Mouse (Mus musculus) CH12.LX (cell line): Measurements from ENCODE around the gene Optc. TPM values are rescaled to one million over a fixed set of nuclear protein-coding genes. Genes with fewer than 3 reads are reported as not detected.

Source experiments
- DNase-seq: peaks from one replicate; pipeline ENCODE4 v3.0.0-alpha.2; 2013; ENCODE audit errors: extremely low read depth
- H3K27ac ChIP-seq: 2 replicates; pipeline ENCODE4 v1.5.1; 2012; ENCODE audit warnings: low read depth, mild to moderate bottlenecking, control low read depth, moderate library complexity; ENCODE audit not compliant: insufficient read depth
- H3K27me3 ChIP-seq: replicated peaks from 2 replicates; pipeline ENCODE3; 2012; ENCODE audit warnings: inconsistent platforms
- H3K36me3 ChIP-seq, 2 experiments: replicated peaks in 1 of 2; 2 replicates each; pipeline versions ENCODE3 to v1.6.1; 2012; ENCODE audit warnings: inconsistent platforms in 1 of 2, low read length in 1 of 2, mild to moderate bottlenecking in 1 of 2, mixed read lengths in 1 of 2, moderate library complexity in 1 of 2; ENCODE audit not compliant: control insufficient read depth in 1 of 2, insufficient read depth in 1 of 2
- H3K4me1 ChIP-seq, 2 experiments: 2 replicates each; pipeline ENCODE4 v1.6.1; 2012; ENCODE audit warnings: inconsistent platforms in 1 of 2, moderate library complexity in 1 of 2; ENCODE audit not compliant: insufficient read depth in 2 of 2, control insufficient read depth in 1 of 2
- H3K4me2 ChIP-seq: 2 replicates; pipeline ENCODE4 v1.6.1; 2012; ENCODE audit warnings: low read depth, mild to moderate bottlenecking, control low read depth; ENCODE audit not compliant: poor library complexity, insufficient read depth, severe bottlenecking
- H3K4me3 ChIP-seq, 3 experiments: fragments of 150-350 bp in 1 of 3; sonication (generic) in 1 of 3; replicated peaks in 1 of 3; 2 replicates each; pipeline versions ENCODE3 to v1.5.1; 2011 to 2012; ENCODE audit warnings: low read depth in 2 of 3, low read length in 2 of 3, mild to moderate bottlenecking in 2 of 3, moderate library complexity in 2 of 3, control low read depth in 1 of 3, improper control_type of control experiment in 1 of 3, inconsistent platforms in 1 of 3, mixed read lengths in 1 of 3; ENCODE audit not compliant: poor library complexity in 1 of 3
- H3K79me2 ChIP-seq: replicated peaks from 2 replicates; pipeline ENCODE4 v1.6.1; 2012; ENCODE audit warnings: mild to moderate bottlenecking, moderate library complexity; ENCODE audit not compliant: control insufficient read depth, poor library complexity, insufficient read depth, severe bottlenecking; ENCODE audit errors: extremely low read depth
- H3K9ac ChIP-seq: 2 replicates; pipeline ENCODE4 v1.6.1; 2012; ENCODE audit warnings: low read depth, mild to moderate bottlenecking, control low read depth, moderate library complexity; ENCODE audit not compliant: insufficient read depth
- H3K9me3 ChIP-seq: replicated peaks from 2 replicates; pipeline ENCODE3; 2012; ENCODE audit warnings: low read length, inconsistent platforms, mixed read lengths
- CHD1 ChIP-seq: IDR thresholded peaks from 2 replicates; pipeline ENCODE4 v1.6.1; 2012; ENCODE audit warnings: low read depth, low read length, improper control_type of control experiment, inconsistent platforms
- CHD2 ChIP-seq: IDR thresholded peaks from 2 replicates; pipeline ENCODE4 v1.6.1; 2011; ENCODE audit warnings: low read length, improper control_type of control experiment
- GABPA ChIP-seq: IDR thresholded peaks from 2 replicates; pipeline ENCODE4 v1.6.1; 2012; ENCODE audit warnings: low read depth, low read length, improper control_type of control experiment, inconsistent platforms; ENCODE audit not compliant: insufficient replicate concordance
- HCFC1 ChIP-seq: IDR thresholded peaks from 2 replicates; pipeline ENCODE4 v1.6.1; 2012; ENCODE audit warnings: low read depth, mild to moderate bottlenecking, inconsistent platforms, low read length, improper control_type of control experiment
- IRF4 ChIP-seq: IDR thresholded peaks from 2 replicates; pipeline ENCODE4 v1.6.1; 2014; ENCODE audit warnings: low read depth, mild to moderate bottlenecking, inconsistent platforms, low read length, improper control_type of control experiment
- JUN ChIP-seq: IDR thresholded peaks from 2 replicates; pipeline ENCODE4 v1.6.1; 2011; ENCODE audit warnings: low read depth, mild to moderate bottlenecking, low read length, improper control_type of control experiment, moderate library complexity; ENCODE audit not compliant: insufficient read depth
- KAT2A ChIP-seq: IDR thresholded peaks from 2 replicates; pipeline ENCODE4 v1.6.1; 2012; ENCODE audit warnings: low read length, improper control_type of control experiment, inconsistent platforms; ENCODE audit not compliant: insufficient replicate concordance
- MAFK ChIP-seq: IDR thresholded peaks from 2 replicates; pipeline ENCODE4 v1.6.1; 2011; ENCODE audit warnings: low read length, improper control_type of control experiment; ENCODE audit not compliant: insufficient replicate concordance
- MAX ChIP-seq: IDR thresholded peaks from 2 replicates; pipeline ENCODE4 v1.6.1; 2011; ENCODE audit warnings: low read length, improper control_type of control experiment
- MEF2A ChIP-seq: IDR thresholded peaks from 2 replicates; pipeline ENCODE4 v1.6.1; 2014; ENCODE audit warnings: low read depth, mild to moderate bottlenecking, inconsistent platforms, low read length, improper control_type of control experiment, borderline replicate concordance
- MXI1 ChIP-seq: IDR thresholded peaks from 2 replicates; pipeline ENCODE4 v1.6.1; 2011; ENCODE audit warnings: mild to moderate bottlenecking, low read depth, low read length, improper control_type of control experiment
- NELFE ChIP-seq: IDR thresholded peaks from 2 replicates; pipeline ENCODE4 v1.6.1; 2011; ENCODE audit warnings: low read depth, low read length, improper control_type of control experiment
- POLR2A ChIP-seq: IDR thresholded peaks from 2 replicates; pipeline ENCODE4 v1.6.1; 2011; ENCODE audit warnings: low read depth, mild to moderate bottlenecking, improper control_type of control experiment, low read length
- POLR2AphosphoS2 ChIP-seq: IDR thresholded peaks from 2 replicates; pipeline ENCODE4 v1.6.1; 2011; ENCODE audit warnings: low read depth, low read length, improper control_type of control experiment
- TBP ChIP-seq: conservative IDR thresholded peaks from 2 replicates; pipeline ENCODE4 v1.6.1; 2011; ENCODE audit warnings: low read depth, low read length, improper control_type of control experiment
- UBTF ChIP-seq: IDR thresholded peaks from 2 replicates; pipeline ENCODE4 v1.6.1; 2012; ENCODE audit warnings: low read depth, mild to moderate bottlenecking, inconsistent platforms, low read length, improper control_type of control experiment, moderate library complexity
- USF2 ChIP-seq: conservative IDR thresholded peaks from 2 replicates; pipeline ENCODE4 v1.6.1; 2011; ENCODE audit warnings: low read depth, low read length, improper control_type of control experiment
- ZC3H11A ChIP-seq: IDR thresholded peaks from 2 replicates; pipeline ENCODE4 v1.6.1; 2012; ENCODE audit warnings: low read depth, mild to moderate bottlenecking, inconsistent platforms, low read length, improper control_type of control experiment
- ZMIZ1 ChIP-seq: IDR thresholded peaks from 2 replicates; pipeline ENCODE4 v1.6.1; 2012; ENCODE audit warnings: low read depth, mild to moderate bottlenecking, inconsistent platforms, low read length, improper control_type of control experiment
- ZNF384 ChIP-seq: IDR thresholded peaks from 2 replicates; pipeline ENCODE4 v1.6.1; 2012; ENCODE audit warnings: low read depth, low read length, improper control_type of control experiment, inconsistent platforms
- dilution Hi-C: fragments of 300-500 bp; cut with MboI; formaldehyde crosslinking; loops from 2 replicates; pipeline ENCODE4 v1.14.3; 2020; ENCODE audit warnings: low sequenced_read_pairs; ENCODE audit not compliant: extremely low pct_unique_long_range_greater_than_20kb, extremely low pct_ligation_motif_present
- in situ Hi-C: fragments of 300-500 bp; cut with MboI; formaldehyde crosslinking; loops from 3 replicates; pipeline ENCODE4 v1.14.3; 2019; ENCODE audit warnings: low sequenced_read_pairs, low pct_ligation_motif_present, low pct_unique_long_range_greater_than_20kb, mixed read lengths
- polyA plus RNA-seq: library from polyadenylated mRNA; unstranded; fragments of >175 nt; gene quantifications from 2 replicates; pipeline ENCODE4 v1.2.1, GENCODE M21; 2012; ENCODE audit warnings: low read depth; ENCODE audit not compliant: insufficient read length
- total RNA-seq, 2 experiments: library from RNA; depleted of rRNA; stranded (reverse); fragments of 300-350 nt in 1 of 2; fragments of >200 nt in 1 of 2; gene quantifications; 2 replicates each; pipeline ENCODE4 v1.2.3; 2012 to 2014

Optc gene
- total and polyA plus RNA-seq, 3 experiments, result not detected

DNA sequence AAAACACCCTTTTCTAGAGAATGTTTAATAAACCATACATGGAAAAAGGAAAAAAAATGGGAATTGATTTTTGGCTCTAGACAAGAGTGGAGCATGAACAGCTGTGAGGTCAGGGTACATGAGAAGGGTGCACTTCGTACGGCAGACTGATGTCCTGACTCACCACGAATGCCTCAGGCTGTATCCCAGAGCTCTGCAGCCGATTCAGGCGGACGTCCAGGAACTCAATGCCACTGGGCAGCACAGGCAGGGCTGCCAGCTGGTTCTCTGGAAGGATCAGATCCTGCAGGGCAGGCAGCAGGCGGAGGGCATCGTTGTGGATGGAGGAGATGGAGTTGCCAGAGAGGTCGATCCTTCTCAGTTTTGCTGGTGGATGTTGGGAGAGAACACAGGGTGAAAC is 7.0 kb downstream of the Optc start:
- Histone ChIP-seq H3K4me2 (no peak overlapping the region), H3K4me3 (no peak overlapping the region), H3K27ac (no peak overlapping the region), H3K4me1 (peaks cover 0 to 16% of the 10 kb centered on the region in 2 experiments; a peak in 2 of 4 replicates), H3K79me2 (no peaks in the 10 kb centered on the region), H3K9me3 (no peaks in the 10 kb centered on the region), H3K27me3 (peaks cover 33% of the 10 kb centered on the region), H3K9ac (no peak overlapping the region), H3K36me3 (no peaks in the 10 kb centered on the region)
- no peak for DNase-seq
- TF ChIP-seq POLR2AphosphoS2 (no peak), CHD1 (no peak), GABPA (no peak), MEF2A (no peak), MAX (no peak), NELFE (no peak)
- in situ Hi-C loops (loop anchor here (5.0 to 25.0 kb wide), 2 partner anchors 206 to 411 kb away; no protein-coding TSS in a partner anchor), dilution Hi-C loops (no loop called here)

DNA sequence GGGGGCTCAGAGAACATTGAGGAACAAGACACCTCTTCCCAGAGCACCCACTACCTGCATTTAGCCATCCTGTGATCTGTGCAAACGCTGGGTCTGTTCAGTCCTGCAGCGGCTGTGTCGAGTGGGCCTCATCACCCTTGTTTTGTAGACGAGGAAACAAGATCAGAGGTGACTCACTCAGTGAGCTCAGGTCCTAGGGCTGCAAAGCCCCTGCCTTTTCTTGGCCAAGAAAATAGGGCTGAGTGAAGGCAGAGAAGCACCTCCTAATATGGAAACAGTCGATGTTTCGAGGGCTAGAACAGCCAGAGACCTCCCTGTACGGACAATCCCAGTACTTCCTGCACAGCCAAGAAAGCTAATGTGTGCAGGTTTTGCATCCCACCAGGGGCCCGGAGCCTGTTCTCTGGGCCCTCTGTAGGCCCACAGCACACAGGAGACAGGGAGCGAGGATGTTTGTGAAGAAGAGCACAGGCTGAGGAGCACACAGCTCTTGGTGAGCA is 8.7 kb downstream of the Optc start:
- Histone ChIP-seq H3K4me1 (peaks cover 0 to 31% of the 10 kb centered on the region in 2 experiments; a peak in 2 of 4 replicates), H3K27me3 (peaks cover 20% of the 10 kb centered on the region), H3K79me2 (no peaks in the 10 kb centered on the region), H3K4me3 (no peak overlapping the region), H3K27ac (no peak overlapping the region), H3K4me2 (no peak overlapping the region), H3K9ac (no peak overlapping the region), H3K9me3 (no peaks in the 10 kb centered on the region), H3K36me3 (no peaks in the 10 kb centered on the region)
- no peak for TF ChIP-seq USF2
- no peak for TF ChIP-seq KAT2A
- TF ChIP-seq CHD2, result no peak
- TF ChIP-seq HCFC1, result no peak
- no peak for TF ChIP-seq ZNF384
- no peak for TF ChIP-seq MAFK
- no peak for TF ChIP-seq ZMIZ1
- TF ChIP-seq MAX, result no peak
- no peak for TF ChIP-seq UBTF
- TF ChIP-seq ZC3H11A, result no peak
- no peak for TF ChIP-seq JUN
- no peak for TF ChIP-seq MEF2A
- no peak for TF ChIP-seq TBP
- no peak for TF ChIP-seq MXI1
- TF ChIP-seq POLR2A, result no peak
- TF ChIP-seq IRF4, result no peak
- dilution Hi-C loops, result no loop called here
- in situ Hi-C loops, result no loop called here
- no peak for DNase-seq
